Mouse (Mus musculus): ENCODE measurements at regions not wholly inside any gene's neighbourhood (a gene's known extent, or its start where the extent isn't known, plus 50 kb on each side); places are given as distances from the start of the nearest gene placed in this dataset.
A peak's percentile ranks its signal among the peaks of the same experiment; 100 is the strongest.

- ATAC-seq, result no peak
- no peak overlapping the region for H3K4me2 ChIP-seq (replicated peaks; ENCODE audit: low read depth)
- H3K36me3 ChIP-seq (ENCODE audit: control insufficient read depth, insufficient read depth), result no peaks in the 10 kb centered on the region
- no peak overlapping the region for H3K4me3 ChIP-seq (ENCODE audit: low read depth, low read length)
- no peaks in the 10 kb centered on the region for H3K4me1 ChIP-seq (replicated peaks; ENCODE audit: control insufficient read depth, insufficient read depth, low read length)
- H3K27me3 ChIP-seq (replicated peaks; ENCODE audit: control insufficient read depth, insufficient read depth, low read length), result no peaks in the 10 kb centered on the region
- H3K27ac ChIP-seq (ENCODE audit: low read depth, low read length), result no peak overlapping the region
- TF ChIP-seq CTCF (IDR thresholded peaks at IDR 0.05; ENCODE audit: low read depth), result no peak
- no peaks in the 10 kb centered on the region for H3K9me3 ChIP-seq (ENCODE audit: control insufficient read depth)
- H3K9ac ChIP-seq (ENCODE audit: low read depth, low read length), result no peak overlapping the region
These were observed 93.8 kb upstream of the Wdpcp start for GRCm38 (mm10) chr11:21478191-21478590.

DNA sequence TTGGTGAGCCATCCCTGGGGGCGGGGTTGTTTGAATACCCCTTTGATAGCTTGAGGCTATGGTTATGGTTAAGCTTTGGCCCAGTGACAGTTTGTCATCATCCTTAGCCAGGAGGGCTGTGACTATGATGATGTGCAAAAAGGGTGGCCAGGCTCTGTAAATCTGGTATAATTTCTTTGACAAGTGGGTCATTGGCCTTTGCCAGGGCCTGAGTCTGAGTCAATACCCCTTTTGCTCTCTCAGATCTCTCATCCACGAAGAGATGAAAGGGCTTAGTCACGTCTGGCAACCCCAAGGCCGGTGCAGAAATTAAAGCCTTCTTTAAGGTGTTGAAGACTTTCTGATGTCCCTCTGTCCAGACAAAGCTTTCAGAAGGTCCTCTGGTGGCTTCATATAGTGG lies 99.7 kb upstream of the Ugp2 start:
- H3K4me2 ChIP-seq (replicated peaks; ENCODE audit: low read depth), result no peak overlapping the region

DNA sequence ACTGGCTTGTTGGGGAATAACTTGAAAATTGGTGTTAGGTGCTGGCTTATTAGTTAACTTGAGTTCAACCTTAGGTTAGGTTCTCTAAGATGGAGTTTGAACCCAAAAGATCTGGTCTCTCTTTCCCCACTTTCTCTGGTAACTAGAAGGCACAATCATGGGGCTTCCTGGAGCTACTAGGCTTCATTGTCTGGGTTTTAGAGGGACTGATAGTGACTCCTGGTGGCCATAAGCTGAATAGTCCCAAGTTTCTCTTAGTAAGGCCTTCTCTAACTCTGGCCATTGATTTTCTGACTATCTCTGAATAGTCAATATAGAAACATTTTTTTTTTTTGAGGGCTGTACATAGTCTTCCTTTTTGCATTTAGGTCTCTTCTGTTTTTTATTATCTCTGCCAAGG lies 97.5 kb upstream of the Ugp2 start:
- no peak overlapping the region for H3K27ac ChIP-seq (ENCODE audit: low read depth, low read length)
- no peak overlapping the region for H3K4me3 ChIP-seq (ENCODE audit: low read depth, low read length)
- no peak for ATAC-seq
- no peaks in the 10 kb centered on the region for H3K36me3 ChIP-seq (ENCODE audit: control insufficient read depth, insufficient read depth)
- TF ChIP-seq CTCF (IDR thresholded peaks at IDR 0.05; ENCODE audit: low read depth), result peak; percentile 63
- no peaks in the 10 kb centered on the region for H3K27me3 ChIP-seq (replicated peaks; ENCODE audit: control insufficient read depth, insufficient read depth, low read length)
- no peaks in the 10 kb centered on the region for H3K9me3 ChIP-seq (ENCODE audit: control insufficient read depth)
- H3K4me2 ChIP-seq (replicated peaks; ENCODE audit: low read depth), result no peak overlapping the region
- H3K4me1 ChIP-seq (replicated peaks; ENCODE audit: control insufficient read depth, insufficient read depth, low read length), result no peaks in the 10 kb centered on the region
- H3K9ac ChIP-seq (ENCODE audit: low read depth, low read length), result no peak overlapping the region

More for the DNA sequence above, 99.7 kb upstream of the Ugp2 start:
- H3K9me3 ChIP-seq (ENCODE audit: control insufficient read depth), result no peaks in the 10 kb centered on the region
- H3K4me1 ChIP-seq (replicated peaks; ENCODE audit: control insufficient read depth, insufficient read depth, low read length), result no peaks in the 10 kb centered on the region
- no peak for TF ChIP-seq CTCF (IDR thresholded peaks at IDR 0.05; ENCODE audit: low read depth)
- ATAC-seq, result no peak
- H3K4me3 ChIP-seq (ENCODE audit: low read depth, low read length), result no peak overlapping the region
- no peak overlapping the region for H3K27ac ChIP-seq (ENCODE audit: low read depth, low read length)
- no peaks in the 10 kb centered on the region for H3K36me3 ChIP-seq (ENCODE audit: control insufficient read depth, insufficient read depth)
- H3K27me3 ChIP-seq (replicated peaks; ENCODE audit: control insufficient read depth, insufficient read depth, low read length), result no peaks in the 10 kb centered on the region
- 77% methylated on average over 4 of the region's 4 CpGs for WGBS
- no peak overlapping the region for H3K9ac ChIP-seq (ENCODE audit: low read depth, low read length)

DNA sequence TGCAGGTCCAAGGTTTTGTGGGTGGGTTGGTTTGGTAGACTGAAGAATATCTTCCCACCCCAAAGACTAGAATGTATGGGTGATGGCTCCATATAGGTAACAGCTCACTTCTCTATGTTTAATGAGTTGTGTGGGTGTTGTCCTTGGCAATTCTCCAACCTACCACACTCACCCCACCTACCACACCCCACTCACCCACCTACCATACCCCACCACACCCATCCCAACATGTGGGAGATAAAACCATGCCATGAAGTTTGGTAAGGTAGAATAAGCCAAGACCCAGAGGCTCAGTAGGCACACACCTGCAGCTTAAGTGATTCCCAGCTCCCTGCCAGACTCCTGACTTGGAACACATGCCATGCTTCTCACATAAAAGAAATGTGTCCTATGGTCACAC lies 89.0 kb upstream of the Ugp2 start:
- no peak for ATAC-seq
- H3K27ac ChIP-seq (ENCODE audit: low read depth, low read length), result no peak overlapping the region
- no peak overlapping the region for H3K9ac ChIP-seq (ENCODE audit: low read depth, low read length)
- 0 out of 2 replicates have a peak, but pooled peaks cover 2% of the 10 kb centered on the region for H3K9me3 ChIP-seq (ENCODE audit: control insufficient read depth)
- H3K36me3 ChIP-seq (ENCODE audit: control insufficient read depth, insufficient read depth), result no peaks in the 10 kb centered on the region
- H3K4me1 ChIP-seq (replicated peaks; ENCODE audit: control insufficient read depth, insufficient read depth, low read length), result no peaks in the 10 kb centered on the region
- H3K27me3 ChIP-seq (replicated peaks; ENCODE audit: control insufficient read depth, insufficient read depth, low read length), result no peaks in the 10 kb centered on the region
- no peak for TF ChIP-seq CTCF (IDR thresholded peaks at IDR 0.05; ENCODE audit: low read depth)
- no peak overlapping the region for H3K4me2 ChIP-seq (replicated peaks; ENCODE audit: low read depth)
- H3K4me3 ChIP-seq (ENCODE audit: low read depth, low read length), result no peak overlapping the region

GRCm38 (mm10) chr11:21453308-21454106 lies 82.5 kb upstream of the Ugp2 start:
- Histone ChIP-seq H3K9me3 (ENCODE audit: control insufficient read depth) (no peaks in the 10 kb centered on the region), H3K4me1 (replicated peaks; ENCODE audit: control insufficient read depth, insufficient read depth, low read length) (no peaks in the 10 kb centered on the region), H3K4me2 (replicated peaks; ENCODE audit: low read depth) (no peak overlapping the region), H3K9ac (ENCODE audit: low read depth, low read length) (no peak overlapping the region), H3K4me3 (ENCODE audit: low read depth, low read length) (no peak overlapping the region), H3K36me3 (ENCODE audit: control insufficient read depth, insufficient read depth) (no peaks in the 10 kb centered on the region), H3K27ac (ENCODE audit: low read depth, low read length) (no peak overlapping the region), H3K27me3 (replicated peaks; ENCODE audit: control insufficient read depth, insufficient read depth, low read length) (no peaks in the 10 kb centered on the region)
- WGBS, result 70% methylated on average over 3 of the region's 4 CpGs
- TF ChIP-seq CTCF (IDR thresholded peaks at IDR 0.05; ENCODE audit: low read depth), result peak; percentile 71
- ATAC-seq, result no peak

GRCm38 (mm10) chr11:21433726-21434125 lies 62.7 kb upstream of the Ugp2 start:
- 52% methylated on average over 2 of the region's 2 CpGs for WGBS
- peak; percentile 77 for TF ChIP-seq CTCF (IDR thresholded peaks at IDR 0.05; ENCODE audit: low read depth)
- H3K4me1 ChIP-seq (replicated peaks; ENCODE audit: control insufficient read depth, insufficient read depth, low read length), result no peaks in the 10 kb centered on the region
- H3K4me2 ChIP-seq (replicated peaks; ENCODE audit: low read depth), result no peak overlapping the region
- no peaks in the 10 kb centered on the region for H3K36me3 ChIP-seq (ENCODE audit: control insufficient read depth, insufficient read depth)
- H3K27ac ChIP-seq (ENCODE audit: low read depth, low read length), result no peak overlapping the region
- no peaks in the 10 kb centered on the region for H3K9me3 ChIP-seq (ENCODE audit: control insufficient read depth)
- H3K4me3 ChIP-seq (ENCODE audit: low read depth, low read length), result no peak overlapping the region
- no peak for ATAC-seq
- H3K9ac ChIP-seq (ENCODE audit: low read depth, low read length), result no peak overlapping the region
- H3K27me3 ChIP-seq (replicated peaks; ENCODE audit: control insufficient read depth, insufficient read depth, low read length), result no peaks in the 10 kb centered on the region
